Mouse (Mus musculus) limb, embryonic 15.5 days (tissue): ENCODE data around the gene Adsl. TPM values are rescaled to one million over a fixed set of nuclear protein-coding genes. Genes with fewer than 3 reads are reported as not detected.
A peak's percentile ranks its signal among the peaks of the same experiment; 100 is the strongest.
"Not testable (repeated sequence)": the region's sequence is repeated elsewhere in the genome, so short reads cannot be mapped to it uniquely, and the experiment has no call there.

ENCODE experiments used
- ATAC-seq: fragments of 200-750 bp; cut with Nextera tagmentation; 2 replicates; pipeline ENCODE4 v1.8.0; 2017; ENCODE audit warnings: low read depth, moderate TSS enrichment; ENCODE audit not compliant: insufficient number of reproducible peaks, low FRiP score, low TSS enrichment
- H3K27ac ChIP-seq: fragments of 300-500 bp; sonication (generic); 2 replicates; pipeline ENCODE4 v1.5.1; 2015; ENCODE audit warnings: moderate library complexity, mild to moderate bottlenecking, inconsistent platforms
- H3K27me3 ChIP-seq: fragments of 300-500 bp; sonication (generic); 2 replicates; pipeline ENCODE4 v1.6.1; 2015; ENCODE audit warnings: inconsistent platforms
- H3K36me3 ChIP-seq: fragments of 300-500 bp; sonication (generic); 2 replicates; pipeline ENCODE4 v1.6.1; 2015; ENCODE audit warnings: inconsistent platforms
- H3K4me1 ChIP-seq: fragments of 300-500 bp; sonication (generic); 2 replicates; pipeline ENCODE4 v1.6.1; 2015; ENCODE audit warnings: inconsistent platforms
- H3K4me2 ChIP-seq: fragments of 300-500 bp; sonication (generic); 2 replicates; pipeline ENCODE4 v1.6.1; 2015; ENCODE audit warnings: mild to moderate bottlenecking, inconsistent platforms
- H3K4me3 ChIP-seq: fragments of 300-500 bp; sonication (generic); 2 replicates; pipeline ENCODE4 v1.5.1; 2015; ENCODE audit warnings: mild to moderate bottlenecking, inconsistent platforms
- H3K9ac ChIP-seq: fragments of 300-500 bp; sonication (generic); 2 replicates; pipeline ENCODE4 v1.6.1; 2015; ENCODE audit warnings: inconsistent platforms
- H3K9me3 ChIP-seq: fragments of 300-500 bp; sonication (generic); 2 replicates; pipeline ENCODE4 v1.6.1; 2016; ENCODE audit warnings: inconsistent platforms
- WGBS: fragments of 180-500 bp; shearing (Covaris S2); methylation state at CpG from one replicate; pipeline ENCODE4 v1.1.7; 2015; 5-methylcytosine and 5-hydroxymethylcytosine counted together
- polyA plus RNA-seq: library from polyadenylated mRNA; unstranded; fragments of >200 nt; fragmentation: Nextera tagmentation; extraction: Ambion mirVana; gene quantifications from 2 replicates; pipeline ENCODE4 v1.2.1, GENCODE M21; 2015

Adsl gene
- polyA plus RNA-seq, 1 experiment from 2014 or later: 140 TPM

DNA sequence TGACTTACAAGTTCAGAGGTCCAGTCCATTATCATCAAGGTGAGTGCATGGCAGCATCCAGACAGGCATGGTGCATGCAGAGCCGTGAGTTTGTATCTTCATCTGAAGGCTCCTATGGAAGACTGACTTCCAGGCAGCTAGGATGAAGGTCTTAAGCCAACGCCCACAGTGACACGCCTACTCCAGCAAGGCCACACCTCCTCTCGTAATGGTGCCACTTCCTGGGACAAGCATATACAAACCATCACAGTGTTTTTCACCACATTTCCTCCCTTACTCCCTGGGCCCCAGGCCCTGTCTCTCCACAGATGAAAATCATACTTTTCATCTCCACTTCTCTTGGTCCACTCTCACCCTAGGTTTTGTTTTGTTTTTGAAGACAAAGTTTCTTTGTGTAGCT, 26.5 kb upstream of the Adsl start:
- Histone ChIP-seq H3K36me3 (peaks cover 79% of the 10 kb centered on the region), H3K4me2 (no peak overlapping the region), H3K9me3 (no peaks in the 10 kb centered on the region), H3K27ac (no peak overlapping the region), H3K4me1 (no peaks in the 10 kb centered on the region), H3K27me3 (no peaks in the 10 kb centered on the region), H3K4me3 (no peak overlapping the region), H3K9ac (no peak overlapping the region)
- 76% methylated on average over 4 of the region's 4 CpGs for WGBS
- no peak for ATAC-seq

DNA sequence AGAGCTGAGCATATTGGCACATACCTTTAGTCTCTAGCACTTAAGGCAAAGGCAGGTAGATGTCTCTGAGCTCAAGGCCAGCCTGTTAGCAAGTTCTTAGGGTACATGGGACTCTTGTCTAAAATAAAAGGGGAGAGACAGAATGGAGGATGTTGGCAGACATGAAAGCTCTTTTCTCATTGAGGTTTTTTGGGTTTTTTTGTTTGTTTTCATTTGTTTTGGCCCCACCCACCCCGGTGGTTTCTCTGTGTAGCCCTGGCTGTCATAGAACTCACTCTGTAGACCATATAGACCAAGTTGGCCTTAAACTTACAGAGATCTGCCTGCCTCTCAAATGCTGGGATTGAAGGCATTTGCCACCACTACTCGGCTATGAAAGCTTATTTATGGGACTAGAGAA, 24.1 kb upstream of the Adsl start:
- H3K4me3 ChIP-seq: no peak overlapping the region
- no peaks in the 10 kb centered on the region for H3K9me3 ChIP-seq
- peaks cover 78% of the 10 kb centered on the region for H3K36me3 ChIP-seq
- H3K27me3 ChIP-seq: no peaks in the 10 kb centered on the region
- H3K9ac ChIP-seq: no peak overlapping the region
- H3K4me1 ChIP-seq: no peaks in the 10 kb centered on the region
- no peak for ATAC-seq
- H3K4me2 ChIP-seq: no peak overlapping the region
- 92% methylated on average over 2 of the region's 2 CpGs for whole genome bisulfite sequencing
- H3K27ac ChIP-seq: no peak overlapping the region

DNA sequence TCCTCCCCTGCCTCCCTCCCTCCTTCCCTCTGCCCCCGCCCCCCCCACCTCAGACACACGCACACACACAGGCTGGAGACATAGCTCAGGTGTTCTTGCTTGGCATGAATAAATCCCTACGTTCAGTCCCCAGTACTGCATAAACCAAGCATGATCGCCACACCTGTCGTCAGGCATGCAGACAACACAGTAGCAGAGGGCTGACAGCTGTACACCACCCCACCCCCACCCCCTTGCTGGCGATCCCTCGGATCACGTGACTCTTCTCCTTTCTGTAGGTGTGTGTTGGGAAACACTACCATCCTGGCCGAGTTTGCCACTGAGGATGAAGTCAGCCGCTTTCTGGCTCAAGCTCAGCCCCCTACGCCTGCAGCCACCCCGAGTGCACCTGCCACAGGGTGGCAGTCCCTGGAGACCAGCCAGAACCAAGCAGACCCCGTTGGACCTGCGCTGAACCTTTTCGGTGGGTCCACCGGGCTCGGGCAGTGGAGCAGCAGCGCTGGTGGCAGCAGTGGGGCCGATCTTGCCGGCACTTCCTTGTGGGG, 19.4 kb upstream of the Adsl start:
- H3K27me3 ChIP-seq: no peaks in the 10 kb centered on the region
- no peak overlapping the region for H3K4me3 ChIP-seq
- no peak overlapping the region for H3K4me2 ChIP-seq
- H3K4me1 ChIP-seq: peaks cover 6% of the 10 kb centered on the region
- no peak for ATAC-seq
- no peak overlapping the region for H3K9ac ChIP-seq
- H3K27ac ChIP-seq: no peak overlapping the region; the same call in 1 of the 2 replicates
- WGBS: 73% methylated on average over 20 of the region's 20 CpGs
- H3K36me3 ChIP-seq: peaks cover 60% of the 10 kb centered on the region
- H3K9me3 ChIP-seq: no peaks in the 10 kb centered on the region

- H3K4me2 ChIP-seq: no peak overlapping the region
Measured at GRCm38 (mm10) chr15:80930048-80930571, 18.2 kb upstream of the Adsl start.

DNA sequence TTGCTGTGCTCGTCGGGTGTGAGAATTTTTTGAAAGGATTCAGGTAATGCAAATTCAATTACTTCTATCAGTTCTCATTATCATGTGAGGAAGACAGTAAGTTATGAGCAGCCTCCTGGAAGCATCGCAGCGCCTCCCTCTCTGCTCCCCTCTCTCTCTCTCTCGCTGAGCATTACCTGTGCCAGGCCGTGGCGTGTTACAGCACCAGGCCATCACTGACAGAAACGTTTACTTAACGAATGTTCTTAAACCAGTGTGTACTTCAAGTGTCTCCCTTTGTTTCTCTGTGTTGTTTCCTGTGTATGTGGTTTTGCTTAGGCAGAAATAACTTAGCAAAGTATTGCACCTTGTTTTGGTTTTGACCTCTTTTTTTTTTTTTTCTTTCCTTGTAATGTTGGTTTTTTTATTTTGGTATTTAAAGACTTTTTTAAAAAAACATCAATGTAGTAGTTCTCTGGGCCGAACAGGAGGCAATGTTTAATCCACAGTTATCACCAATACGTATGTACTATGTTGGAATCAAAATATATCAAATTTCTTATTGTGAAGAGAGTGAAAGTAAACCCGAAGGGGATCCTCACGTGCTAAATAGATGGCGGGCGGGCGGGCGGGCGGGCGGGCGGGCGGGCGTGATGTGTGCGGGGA, 17.5 kb upstream of the Adsl start:
- 75% methylated on average over 23 of the region's 23 CpGs for WGBS
- H3K9ac ChIP-seq, H3K4me2 ChIP-seq, H3K4me3 ChIP-seq, H3K27me3 ChIP-seq, H3K27ac ChIP-seq, H3K9me3 ChIP-seq, H3K4me1 ChIP-seq, ATAC-seq: not testable (repeated sequence)
- peaks cover 45% of the 10 kb centered on the region for H3K36me3 ChIP-seq

More at GRCm38 (mm10) chr15:80930048-80930571, 18.2 kb upstream of the Adsl start:
- H3K9me3 ChIP-seq: no peaks in the 10 kb centered on the region
- H3K9ac ChIP-seq: no peak overlapping the region
- WGBS: 19% methylated on average over 13 of the region's 16 CpGs
- peak overlapping the region; percentile 47 for H3K27ac ChIP-seq
- no peak; the same call in 1 of the 2 replicates for ATAC-seq
- H3K4me3 ChIP-seq: no peak overlapping the region
- H3K27me3 ChIP-seq: no peaks in the 10 kb centered on the region
- H3K36me3 ChIP-seq: peaks cover 48% of the 10 kb centered on the region
- peaks cover 6% of the 10 kb centered on the region for H3K4me1 ChIP-seq

- 72% methylated on average over 9 of the region's 9 CpGs for WGBS
- Histone ChIP-seq H3K4me2 (no peak overlapping the region), H3K27ac (peak overlapping the region; percentile 54; the same call in 1 of the 2 replicates), H3K4me1 (peaks cover 6% of the 10 kb centered on the region), H3K4me3 (no peak overlapping the region), H3K36me3 (peaks cover 41% of the 10 kb centered on the region), H3K9ac (no peak overlapping the region), H3K9me3 (no peaks in the 10 kb centered on the region), H3K27me3 (no peaks in the 10 kb centered on the region)
- no peak for ATAC-seq
Measured at GRCm38 (mm10) chr15:80931345-80931960, 16.8 kb upstream of the Adsl start.

GRCm38 (mm10) chr15:80934841-80935240, 13.4 kb upstream of the Adsl start:
- Histone ChIP-seq H3K36me3 (peaks cover 25% of the 10 kb centered on the region), H3K4me2 (no peak overlapping the region), H3K9me3 (no peaks in the 10 kb centered on the region), H3K9ac (no peak overlapping the region), H3K27ac (no peak overlapping the region), H3K4me1 (peaks cover 6% of the 10 kb centered on the region), H3K4me3 (no peak overlapping the region), H3K27me3 (no peaks in the 10 kb centered on the region)
- WGBS: 93% methylated on average over 5 of the region's 5 CpGs
- ATAC-seq: no peak

DNA sequence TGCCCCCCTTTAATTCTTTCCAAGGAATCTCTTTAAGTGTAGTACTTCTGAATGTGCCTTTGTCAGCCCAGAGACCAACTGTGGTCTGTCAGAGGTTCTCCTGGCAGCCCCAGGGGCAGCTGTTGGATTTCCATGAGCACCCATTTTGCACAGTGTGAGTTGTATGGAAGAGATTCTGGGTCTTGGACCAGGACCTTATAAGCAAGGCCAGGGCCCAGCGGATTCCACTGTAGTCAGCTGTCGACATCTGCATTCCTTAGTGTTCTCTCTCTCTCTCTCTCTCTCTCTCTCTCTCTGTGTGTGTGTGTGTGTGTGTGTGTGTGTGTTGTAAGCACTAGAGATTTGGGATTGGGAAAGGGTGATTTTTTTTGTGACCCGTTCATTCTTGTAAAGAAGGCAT, 11.6 kb upstream of the Adsl start:
- peaks cover 20% of the 10 kb centered on the region for H3K36me3 ChIP-seq
- ATAC-seq: no peak
- H3K9ac ChIP-seq: no peak overlapping the region
- no peaks in the 10 kb centered on the region for H3K4me1 ChIP-seq
- H3K9me3 ChIP-seq: no peaks in the 10 kb centered on the region
- H3K4me2 ChIP-seq: no peak overlapping the region
- H3K4me3 ChIP-seq: no peak overlapping the region
- WGBS: 56% methylated on average over 3 of the region's 3 CpGs
- H3K27ac ChIP-seq: 0 out of 2 replicates have a peak overlapping the region, but pooled peaks have one; percentile 5
- no peaks in the 10 kb centered on the region for H3K27me3 ChIP-seq

- H3K27ac ChIP-seq: no peak overlapping the region
- H3K27me3 ChIP-seq: no peaks in the 10 kb centered on the region
- WGBS: 86% methylated on average over 4 of the region's 4 CpGs
- H3K36me3 ChIP-seq: peaks cover 16% of the 10 kb centered on the region
- H3K4me2 ChIP-seq: no peak overlapping the region
- ATAC-seq: no peak
- H3K4me3 ChIP-seq: no peak overlapping the region
- no peak overlapping the region for H3K9ac ChIP-seq
- no peaks in the 10 kb centered on the region for H3K4me1 ChIP-seq
- no peaks in the 10 kb centered on the region for H3K9me3 ChIP-seq
Measured at GRCm38 (mm10) chr15:80938615-80939014, 9.7 kb upstream of the Adsl start.

DNA sequence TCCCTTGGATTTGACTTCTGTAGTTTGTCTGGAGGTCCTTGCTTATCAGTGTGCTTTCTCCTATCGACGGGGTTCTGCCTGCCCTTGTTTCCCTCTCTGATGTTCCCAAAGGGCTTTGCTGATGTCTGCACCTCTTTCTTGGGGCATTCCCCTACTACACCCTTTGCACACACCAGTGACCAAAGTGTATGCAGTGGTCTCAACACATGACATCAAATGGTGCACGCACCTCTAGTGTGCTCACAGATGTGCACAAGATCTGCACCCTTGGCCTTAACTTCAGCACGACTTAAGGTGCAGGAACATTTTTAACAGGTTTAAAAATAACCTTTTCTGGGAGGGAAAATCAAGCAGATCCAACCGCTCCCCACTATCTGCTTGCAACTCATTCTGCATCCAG, 8.9 kb upstream of the Adsl start:
- no peak for ATAC-seq
- Histone ChIP-seq H3K9me3 (no peaks in the 10 kb centered on the region), H3K4me2 (no peak overlapping the region), H3K27ac (no peak overlapping the region), H3K9ac (no peak overlapping the region), H3K4me1 (no peaks in the 10 kb centered on the region), H3K4me3 (no peak overlapping the region), H3K36me3 (peaks cover 15% of the 10 kb centered on the region), H3K27me3 (no peaks in the 10 kb centered on the region)
- 91% methylated on average over 5 of the region's 5 CpGs for WGBS

- Histone ChIP-seq H3K4me1 (no peaks in the 10 kb centered on the region), H3K9me3 (no peaks in the 10 kb centered on the region), H3K27me3 (no peaks in the 10 kb centered on the region), H3K27ac (no peak overlapping the region), H3K4me2 (no peak overlapping the region), H3K9ac (no peak overlapping the region), H3K4me3 (no peak overlapping the region), H3K36me3 (peaks cover 15% of the 10 kb centered on the region)
- ATAC-seq: no peak
- 85% methylated on average over 6 of the region's 6 CpGs for WGBS
Measured at GRCm38 (mm10) chr15:80941468-80942040, 6.7 kb upstream of the Adsl start.

DNA sequence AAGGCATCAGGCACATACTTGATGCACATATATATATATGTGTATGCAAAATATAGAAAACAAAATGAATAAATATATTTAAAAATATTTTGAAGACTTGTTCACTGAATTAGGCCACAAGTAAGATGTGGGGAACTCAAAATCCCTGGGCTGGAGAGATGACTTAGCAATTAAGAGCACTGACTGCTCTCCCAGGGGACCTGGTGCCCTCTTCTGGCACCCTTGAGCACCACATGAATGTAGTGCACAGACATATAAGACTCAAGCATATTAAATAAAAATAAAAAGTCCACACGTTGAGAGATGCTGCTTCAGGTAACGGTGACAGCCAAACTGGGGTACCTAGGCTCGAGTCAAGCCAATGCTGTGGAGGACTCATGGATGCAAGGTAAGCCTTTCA, 2.4 kb upstream of the Adsl start:
- peaks cover 9% of the 10 kb centered on the region for H3K4me1 ChIP-seq
- no peaks in the 10 kb centered on the region for H3K27me3 ChIP-seq
- no peak overlapping the region for H3K9ac ChIP-seq
- H3K4me2 ChIP-seq: no peak overlapping the region
- WGBS: 60% methylated on average over 3 of the region's 3 CpGs
- H3K4me3 ChIP-seq: no peak overlapping the region
- no peak for ATAC-seq
- no peaks in the 10 kb centered on the region for H3K9me3 ChIP-seq
- no peak overlapping the region for H3K27ac ChIP-seq
- H3K36me3 ChIP-seq: peaks cover 7% of the 10 kb centered on the region; the same call in 1 of the 2 replicates
